ENCODE assay signal across 19 mouse cellular contexts in the genomic region with DNA sequence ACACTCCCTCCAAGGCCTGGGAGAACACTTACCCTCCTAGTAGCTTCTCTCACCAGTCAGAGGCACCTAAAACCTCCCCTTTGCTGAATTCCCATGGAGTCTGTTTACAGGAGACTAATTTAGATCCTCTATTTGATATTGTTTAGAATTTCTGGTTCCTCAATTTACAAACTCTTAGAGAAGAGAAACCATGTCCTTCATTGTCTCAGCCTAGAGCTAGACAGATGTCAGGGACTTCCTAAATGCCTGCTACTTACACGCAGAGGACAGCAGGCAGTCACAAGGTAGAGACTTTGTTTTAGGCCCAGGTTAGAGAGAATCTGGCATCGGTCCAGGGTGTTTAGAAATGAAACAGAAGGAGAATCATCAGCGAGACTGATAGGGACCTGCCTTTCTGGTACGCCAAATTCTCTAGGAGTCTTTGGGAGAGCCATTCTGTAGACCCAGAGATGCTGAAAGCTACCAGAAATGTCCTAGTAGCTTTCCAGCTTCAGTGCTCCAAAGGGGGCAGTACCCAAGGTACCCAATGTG.
A peak's percentile ranks its signal among the peaks of the same experiment; 100 is the strongest.
DNase-seq lines count a peak whose midpoint lies in the region; ATAC-seq lines count a peak whose summit lies in the region.
"Had no signal": no experiment of that assay in that cellular context is flagged by ENCODE, and none has a peak within 500 bp of the region (broad histone marks: within the 10 kb centered on the region; RNA-seq: fewer than 3 reads in every experiment).

No protein-coding gene starts in this region.

- ATAC-seq in granulocyte monocyte progenitor cell, adult 5-6 weeks (replicated peaks; ENCODE audit: poor library complexity, severe bottlenecking) = peak; percentile 80
- no peak for ATAC-seq in inflammation-experienced regulatory T-cells, adult 6 months
- ATAC-seq: forebrain, postnatal 0 days; intestine, postnatal 0 days; liver, postnatal 0 days; Patski had no signal

- DNase-seq in cerebellum, postnatal 14 days = peak; percentile 48 to 50
- DNase-seq in cerebellum, adult 18-20 months = no peak
- DNase-seq in A20 (ENCODE audit: low read depth, low spot score) = peak; percentile 35
- peak; percentile 28 for DNase-seq in naive thymus-derived CD4-positive, alpha-beta T cell, adult 2 months (ENCODE audit: low read depth)
- no peak for DNase-seq in adrenal gland, adult 8-10 months
- DNase-seq: adrenal gland, postnatal 14 days; cerebellum, adult 2 months; forebrain, postnatal 0 days; gastrocnemius, postnatal 10 days; heart, postnatal 36 days; kidney, postnatal 14 days; liver, postnatal 0 days; lung, postnatal 4 days; thymus, adult 18-20 months; thymus, postnatal 25 days had no signal

Comparison
In these comparisons a context has a peak if more than half of its experiments do, and no peak if none do; other contexts are left out.
1. DNase-seq: peak in cerebellum, postnatal 14 days (2 of 2), A20 (single experiment) and naive thymus-derived CD4-positive, alpha-beta T cell, adult 2 months (single experiment); none in cerebellum, adult 18-20 months (0 of 2) and adrenal gland, adult 8-10 months (single experiment).